Mouse (Mus musculus) intestine, embryonic 15.5 days (tissue): ENCODE data around the gene Mettl26. TPM values are rescaled to one million over a fixed set of nuclear protein-coding genes. Genes with fewer than 3 reads are reported as not detected.

Experiments used
- ATAC-seq: fragments of 200-750 bp; cut with Nextera tagmentation; 2 replicates; pipeline ENCODE4 v1.8.0; 2017; ENCODE audit warnings: moderate TSS enrichment, moderate library complexity
- H3K27ac ChIP-seq: fragments of 300-500 bp; sonication (generic); 2 replicates; pipeline ENCODE4 v1.5.1; 2015; ENCODE audit warnings: mild to moderate bottlenecking, inconsistent platforms
- H3K27me3 ChIP-seq: fragments of 300-500 bp; sonication (generic); replicated peaks from 2 replicates; pipeline ENCODE4 v1.6.1; 2015; ENCODE audit warnings: inconsistent platforms
- H3K36me3 ChIP-seq: fragments of 300-500 bp; sonication (generic); 2 replicates; pipeline ENCODE4 v1.6.1; 2015; ENCODE audit warnings: inconsistent platforms
- H3K4me1 ChIP-seq: fragments of 300-500 bp; sonication (generic); replicated peaks from 2 replicates; pipeline ENCODE4 v1.6.1; 2015; ENCODE audit warnings: inconsistent platforms
- H3K4me2 ChIP-seq: fragments of 300-500 bp; sonication (generic); replicated peaks from 2 replicates; pipeline ENCODE4 v1.6.1; 2015; ENCODE audit warnings: mild to moderate bottlenecking, inconsistent platforms
- H3K4me3 ChIP-seq: fragments of 300-500 bp; sonication (generic); replicated peaks from 2 replicates; pipeline ENCODE4 v1.5.1; 2015; ENCODE audit warnings: inconsistent platforms
- H3K9ac ChIP-seq: fragments of 300-500 bp; sonication (generic); 2 replicates; pipeline ENCODE4 v1.6.1; 2015; ENCODE audit warnings: inconsistent platforms
- H3K9me3 ChIP-seq: fragments of 300-500 bp; sonication (generic); 2 replicates; pipeline ENCODE4 v1.6.1; 2016; ENCODE audit warnings: inconsistent platforms
- WGBS: fragments of 180-500 bp; shearing (Covaris S2); methylation state at CpG from one replicate; pipeline ENCODE4 v1.1.7; 2015; 5-methylcytosine and 5-hydroxymethylcytosine counted together
- polyA plus RNA-seq: library from polyadenylated mRNA; unstranded; fragments of >200 nt; fragmentation: Nextera tagmentation; extraction: Ambion mirVana; gene quantifications from 2 replicates; pipeline ENCODE4 v1.2.1, GENCODE M21; 2015

The Mettl26 gene
- polyA plus RNA-seq, 1 experiment from 2014 or later = 53.5 TPM

- Histone ChIP-seq H3K4me3 (peak overlapping the region; percentile 83), H3K36me3 (peaks cover 14% of the 10 kb centered on the region), H3K4me1 (peaks cover 61% of the 10 kb centered on the region), H3K9ac (peak overlapping the region; percentile 85), H3K27me3 (no peaks in the 10 kb centered on the region), H3K27ac (peak overlapping the region; percentile 98), H3K9me3 (no peaks in the 10 kb centered on the region), H3K4me2 (peak overlapping the region; percentile 91)
- ATAC-seq = no peak
- 47% methylated on average over 21 of the region's 21 CpGs for WGBS
Observed at GRCm38 (mm10) chr17:25831451-25832281, 43.2 kb upstream of the Mettl26 start.

GRCm38 (mm10) chr17:25832436-25833290 lies 42.2 kb upstream of the Mettl26 start:
- under 1% methylated on average over 76 of the region's 77 CpGs for WGBS
- peak; percentile 92 for ATAC-seq
- H3K4me3 ChIP-seq = peak overlapping the region; percentile 83
- peak overlapping the region; percentile 98 for H3K27ac ChIP-seq
- H3K27me3 ChIP-seq = no peaks in the 10 kb centered on the region
- H3K9ac ChIP-seq = peak overlapping the region; percentile 85
- peaks cover 14% of the 10 kb centered on the region for H3K36me3 ChIP-seq
- no peaks in the 10 kb centered on the region for H3K9me3 ChIP-seq
- peak overlapping the region; percentile 91 for H3K4me2 ChIP-seq
- peaks cover 70% of the 10 kb centered on the region for H3K4me1 ChIP-seq

GRCm38 (mm10) chr17:25833291-25833663 lies 41.6 kb upstream of the Mettl26 start, which contains the start of gene Stub1:
Gene Stub1, minus strand, starts transcription at chr17:25833404.
- Histone ChIP-seq H3K4me3 (peak within 1 kb of the TSS; percentile 83), H3K36me3 (peaks cover 14% of the 10 kb centered on the region), H3K9me3 (no peaks in the 10 kb centered on the region), H3K4me1 (peaks cover 70% of the 10 kb centered on the region), H3K27ac (peak within 1 kb of the TSS; percentile 98), H3K9ac (peak within 1 kb of the TSS; percentile 85), H3K27me3 (no peaks in the 10 kb centered on the region), H3K4me2 (peak within 1 kb of the TSS; percentile 91)
- peak; percentile 82 for ATAC-seq
- under 1% methylated on average over 24 of the region's 24 CpGs for WGBS

- H3K4me3 ChIP-seq = peak overlapping the region; percentile 83
- H3K4me1 ChIP-seq = peaks cover 68% of the 10 kb centered on the region
- peaks cover 16% of the 10 kb centered on the region for H3K36me3 ChIP-seq
- no peak for ATAC-seq
- peak overlapping the region; percentile 98 for H3K27ac ChIP-seq
- no peaks in the 10 kb centered on the region for H3K9me3 ChIP-seq
- WGBS = 19% methylated on average over 6 of the region's 6 CpGs
- H3K4me2 ChIP-seq = peak overlapping the region; percentile 91
- H3K9ac ChIP-seq = peak overlapping the region; percentile 85
- H3K27me3 ChIP-seq = no peaks in the 10 kb centered on the region
Observed at GRCm38 (mm10) chr17:25833961-25834594, 40.8 kb upstream of the Mettl26 start.

GRCm38 (mm10) chr17:25834595-25835222 lies 40.2 kb upstream of the Mettl26 start:
- no peaks in the 10 kb centered on the region for H3K27me3 ChIP-seq
- H3K4me1 ChIP-seq = peaks cover 70% of the 10 kb centered on the region
- no peaks in the 10 kb centered on the region for H3K9me3 ChIP-seq
- WGBS = 77% methylated on average over 12 of the region's 12 CpGs
- peak overlapping the region; percentile 83 for H3K4me3 ChIP-seq
- no peak for ATAC-seq
- H3K9ac ChIP-seq = peak overlapping the region; percentile 85
- no peak overlapping the region; the same call in 1 of the 2 replicates for H3K27ac ChIP-seq
- peak overlapping the region; percentile 91 for H3K4me2 ChIP-seq
- peaks cover 21% of the 10 kb centered on the region for H3K36me3 ChIP-seq

GRCm38 (mm10) chr17:25835301-25835700 lies 39.6 kb upstream of the Mettl26 start:
- H3K27me3 ChIP-seq = no peaks in the 10 kb centered on the region
- H3K9ac ChIP-seq = peak overlapping the region; percentile 85; the same call in 1 of the 2 replicates
- H3K4me2 ChIP-seq = peak overlapping the region; percentile 91
- H3K36me3 ChIP-seq = peaks cover 21% of the 10 kb centered on the region
- no peak for ATAC-seq
- WGBS = 93% methylated on average over 7 of the region's 7 CpGs
- peaks cover 65% of the 10 kb centered on the region for H3K4me1 ChIP-seq
- H3K4me3 ChIP-seq = peak overlapping the region; percentile 83; the same call in 1 of the 2 replicates
- H3K9me3 ChIP-seq = no peaks in the 10 kb centered on the region
- no peak overlapping the region for H3K27ac ChIP-seq

- H3K4me3 ChIP-seq = no peak overlapping the region
- H3K36me3 ChIP-seq = peaks cover 17% of the 10 kb centered on the region
- H3K27ac ChIP-seq = no peak overlapping the region
- WGBS = 91% methylated on average over 16 of the region's 16 CpGs
- peaks cover 62% of the 10 kb centered on the region for H3K4me1 ChIP-seq
- no peaks in the 10 kb centered on the region for H3K27me3 ChIP-seq
- ATAC-seq = no peak
- H3K9me3 ChIP-seq = no peaks in the 10 kb centered on the region
- peak overlapping the region; percentile 91; the same call in 1 of the 2 replicates for H3K4me2 ChIP-seq
- 0 out of 2 replicates have a peak overlapping the region, but pooled peaks have one; percentile 50 for H3K9ac ChIP-seq
Observed at GRCm38 (mm10) chr17:25835816-25836215, 39.1 kb upstream of the Mettl26 start.

- no peaks in the 10 kb centered on the region for H3K27me3 ChIP-seq
- no peak for ATAC-seq
- no peaks in the 10 kb centered on the region for H3K9me3 ChIP-seq
- H3K4me2 ChIP-seq = peak overlapping the region; percentile 91
- peak overlapping the region; percentile 50 for H3K9ac ChIP-seq
- peak overlapping the region; percentile 34 for H3K4me3 ChIP-seq
- peak overlapping the region; percentile 27; the same call in 1 of the 2 replicates for H3K27ac ChIP-seq
- 23% methylated on average over 23 of the region's 23 CpGs for WGBS
- peaks cover 14% of the 10 kb centered on the region for H3K36me3 ChIP-seq
- peaks cover 55% of the 10 kb centered on the region for H3K4me1 ChIP-seq
Observed at GRCm38 (mm10) chr17:25836397-25837075, 38.3 kb upstream of the Mettl26 start.

- H3K9ac ChIP-seq = peak within 1 kb of the TSS; percentile 50
- H3K27me3 ChIP-seq = no peaks in the 10 kb centered on the region
- peaks cover 17% of the 10 kb centered on the region for H3K36me3 ChIP-seq
- peak within 1 kb of the TSS; percentile 34 for H3K4me3 ChIP-seq
- peak within 1 kb of the TSS; percentile 91 for H3K4me2 ChIP-seq
- H3K4me1 ChIP-seq = peaks cover 50% of the 10 kb centered on the region
- H3K27ac ChIP-seq = peak within 1 kb of the TSS; percentile 27; the same call in 1 of the 2 replicates
- ATAC-seq = 0 out of 2 replicates have a peak, but pooled peaks have one; percentile 4
- no peaks in the 10 kb centered on the region for H3K9me3 ChIP-seq
- 1% methylated on average over 29 of the region's 29 CpGs for WGBS
Observed at GRCm38 (mm10) chr17:25837076-25837410, 37.8 kb upstream of the Mettl26 start, which contains the start of gene Rhbdl1. Gene Rhbdl1, minus strand, starts transcription at chr17:25837295.

- Histone ChIP-seq H3K4me1 (peaks cover 52% of the 10 kb centered on the region), H3K9me3 (no peaks in the 10 kb centered on the region), H3K36me3 (peaks cover 21% of the 10 kb centered on the region), H3K4me2 (peak overlapping the region; percentile 91), H3K4me3 (no peak overlapping the region), H3K27me3 (no peaks in the 10 kb centered on the region), H3K27ac (peak overlapping the region; percentile 22; the same call in 1 of the 2 replicates), H3K9ac (no peak overlapping the region)
- WGBS = 50% methylated on average over 3 of the region's 3 CpGs
- no peak for ATAC-seq
Observed at GRCm38 (mm10) chr17:25837533-25837932, 37.3 kb upstream of the Mettl26 start.

- peaks cover 63% of the 10 kb centered on the region for H3K4me1 ChIP-seq
- H3K9ac ChIP-seq = no peak overlapping the region
- H3K4me2 ChIP-seq = no peak overlapping the region
- no peak overlapping the region for H3K27ac ChIP-seq
- H3K4me3 ChIP-seq = no peak overlapping the region
- H3K27me3 ChIP-seq = no peaks in the 10 kb centered on the region
- ATAC-seq = no peak
- peaks cover 21% of the 10 kb centered on the region for H3K36me3 ChIP-seq
- H3K9me3 ChIP-seq = no peaks in the 10 kb centered on the region
- 84% methylated on average over 4 of the region's 4 CpGs for WGBS
Observed at GRCm38 (mm10) chr17:25838904-25839303, 36.0 kb upstream of the Mettl26 start.
